Mouse (Mus musculus): Measurements from ENCODE around the gene Gadd45gip1. TPM values are rescaled to one million over a fixed set of nuclear protein-coding genes. Genes with fewer than 3 reads are reported as not detected.
A peak's percentile ranks its signal among the peaks of the same experiment; 100 is the strongest.

The Gadd45gip1 gene
- polyA plus RNA-seq (2015; fragmentation: Nextera tagmentation; extraction: Ambion mirVana), result 39.7 and 40.6 TPM in 2 replicates

- Histone ChIP-seq H3K9ac (peak within 1 kb of the TSS; percentile 79), H3K4me1 (replicated peaks) (peaks cover 29% of the 10 kb centered on the region), H3K4me2 (peak within 1 kb of the TSS; percentile 65), H3K36me3 (peaks cover 26% of the 10 kb centered on the region), H3K4me3 (peak within 1 kb of the TSS; percentile 73), H3K27ac (replicated peaks) (peak within 1 kb of the TSS; percentile 91), H3K27me3 (no peaks in the 10 kb centered on the region), H3K9me3 (no peaks in the 10 kb centered on the region)
- ATAC-seq (ENCODE audit: low FRiP score, low read depth), result no peak
- 82% methylated on average over 11 of the region's 11 CpGs for WGBS
These were observed at the start of gene Gadd45gip1 for GRCm38 (mm10) chr8:84831490-84831889. Gene Gadd45gip1, plus strand, starts transcription at chr8:84831522.

- peak overlapping the region; percentile 57 for H3K27ac ChIP-seq (replicated peaks)
- peaks cover 55% of the 10 kb centered on the region for H3K4me1 ChIP-seq (replicated peaks)
- H3K9me3 ChIP-seq, result no peaks in the 10 kb centered on the region
- H3K9ac ChIP-seq, result no peak overlapping the region
- no peaks in the 10 kb centered on the region for H3K36me3 ChIP-seq
- no peak for ATAC-seq (ENCODE audit: low FRiP score, low read depth)
- H3K4me2 ChIP-seq, result no peak overlapping the region
- WGBS, result 25% methylated on average over 5 of the region's 5 CpGs
- no peak overlapping the region for H3K4me3 ChIP-seq
- H3K27me3 ChIP-seq, result peaks cover 71% of the 10 kb centered on the region
These were observed 49.4 kb upstream of the Gadd45gip1 start for GRCm38 (mm10) chr8:84781686-84782505.

- ATAC-seq (ENCODE audit: low FRiP score, low read depth), result no peak
- H3K27me3 ChIP-seq, result peaks cover 70% of the 10 kb centered on the region
- peaks cover 62% of the 10 kb centered on the region for H3K4me1 ChIP-seq (replicated peaks)
- H3K9ac ChIP-seq, result no peak overlapping the region
- 14% methylated on average over 10 of the region's 10 CpGs for WGBS
- H3K4me3 ChIP-seq, result no peak overlapping the region
- no peaks in the 10 kb centered on the region for H3K9me3 ChIP-seq
- peak overlapping the region; percentile 30; the same call in 1 of the 2 replicates for H3K27ac ChIP-seq (replicated peaks)
- no peaks in the 10 kb centered on the region for H3K36me3 ChIP-seq
- no peak overlapping the region for H3K4me2 ChIP-seq
These were observed 48.6 kb upstream of the Gadd45gip1 start for GRCm38 (mm10) chr8:84782680-84783079.

- Histone ChIP-seq H3K4me3 (no peak overlapping the region), H3K4me2 (no peak overlapping the region), H3K27me3 (peaks cover 70% of the 10 kb centered on the region), H3K4me1 (replicated peaks) (peaks cover 65% of the 10 kb centered on the region), H3K27ac (replicated peaks) (peak overlapping the region; percentile 30; the same call in 1 of the 2 replicates), H3K36me3 (no peaks in the 10 kb centered on the region), H3K9ac (no peak overlapping the region), H3K9me3 (no peaks in the 10 kb centered on the region)
- ATAC-seq (ENCODE audit: low FRiP score, low read depth), result no peak
- WGBS, result 18% methylated on average over 11 of the region's 11 CpGs
These were observed 48.0 kb upstream of the Gadd45gip1 start for GRCm38 (mm10) chr8:84783198-84783918.

- WGBS, result 3% methylated on average over 33 of the region's 33 CpGs
- Histone ChIP-seq H3K9ac (peak overlapping the region; percentile 7; the same call in 1 of the 2 replicates), H3K4me2 (peak overlapping the region; percentile 50), H3K9me3 (no peaks in the 10 kb centered on the region), H3K4me3 (peak overlapping the region; percentile 20), H3K27me3 (peaks cover 70% of the 10 kb centered on the region), H3K4me1 (replicated peaks) (peaks cover 65% of the 10 kb centered on the region), H3K27ac (replicated peaks) (0 out of 2 replicates have a peak overlapping the region, but pooled peaks have one; percentile 6), H3K36me3 (no peaks in the 10 kb centered on the region)
- no peak for ATAC-seq (ENCODE audit: low FRiP score, low read depth)
These were observed 47.3 kb upstream of the Gadd45gip1 start for GRCm38 (mm10) chr8:84783919-84784581.

GRCm38 (mm10) chr8:84784681-84785505, 46.4 kb upstream of the Gadd45gip1 start:
- Histone ChIP-seq H3K27me3 (peaks cover 79% of the 10 kb centered on the region), H3K4me2 (peak overlapping the region; percentile 50), H3K9me3 (no peaks in the 10 kb centered on the region), H3K27ac (replicated peaks) (peak overlapping the region; percentile 6; the same call in 1 of the 2 replicates), H3K4me3 (peak overlapping the region; percentile 20), H3K9ac (peak overlapping the region; percentile 7; the same call in 1 of the 2 replicates), H3K36me3 (no peaks in the 10 kb centered on the region), H3K4me1 (replicated peaks) (peaks cover 65% of the 10 kb centered on the region)
- WGBS, result 3% methylated on average over 48 of the region's 48 CpGs
- ATAC-seq (ENCODE audit: low FRiP score, low read depth), result no peak

GRCm38 (mm10) chr8:84785506-84785755, 45.9 kb upstream of the Gadd45gip1 start:
- no peaks in the 10 kb centered on the region for H3K36me3 ChIP-seq
- 16% methylated on average over 11 of the region's 11 CpGs for WGBS
- H3K27ac ChIP-seq (replicated peaks), result 0 out of 2 replicates have a peak overlapping the region, but pooled peaks have one; percentile 31
- H3K4me3 ChIP-seq, result no peak overlapping the region
- peaks cover 84% of the 10 kb centered on the region for H3K27me3 ChIP-seq
- H3K9me3 ChIP-seq, result no peaks in the 10 kb centered on the region
- peak overlapping the region; percentile 50 for H3K4me2 ChIP-seq
- ATAC-seq (ENCODE audit: low FRiP score, low read depth), result no peak
- peaks cover 70% of the 10 kb centered on the region for H3K4me1 ChIP-seq (replicated peaks)
- no peak overlapping the region for H3K9ac ChIP-seq

- no peak for ATAC-seq (ENCODE audit: low FRiP score, low read depth)
- H3K27ac ChIP-seq (replicated peaks), result peak overlapping the region; percentile 31
- peaks cover 76% of the 10 kb centered on the region for H3K4me1 ChIP-seq (replicated peaks)
- WGBS, result 7% methylated on average over 38 of the region's 38 CpGs
- no peaks in the 10 kb centered on the region for H3K9me3 ChIP-seq
- H3K9ac ChIP-seq, result no peak overlapping the region
- peaks cover 85% of the 10 kb centered on the region for H3K27me3 ChIP-seq
- H3K36me3 ChIP-seq, result no peaks in the 10 kb centered on the region
- H3K4me2 ChIP-seq, result peak overlapping the region; percentile 50
- H3K4me3 ChIP-seq, result no peak overlapping the region
These were observed 45.3 kb upstream of the Gadd45gip1 start for GRCm38 (mm10) chr8:84785756-84786677.

GRCm38 (mm10) chr8:84786801-84787467, 44.4 kb upstream of the Gadd45gip1 start:
- Histone ChIP-seq H3K9ac (no peak overlapping the region), H3K4me2 (peak overlapping the region; percentile 18), H3K27me3 (peaks cover 77% of the 10 kb centered on the region), H3K4me1 (replicated peaks) (peaks cover 73% of the 10 kb centered on the region), H3K27ac (replicated peaks) (peak overlapping the region; percentile 31; the same call in 1 of the 2 replicates), H3K36me3 (no peaks in the 10 kb centered on the region), H3K4me3 (no peak overlapping the region), H3K9me3 (no peaks in the 10 kb centered on the region)
- ATAC-seq (ENCODE audit: low FRiP score, low read depth), result no peak
- WGBS, result 15% methylated on average over 11 of the region's 11 CpGs

Data from hindbrain, embryonic 15.5 days (tissue).